Mouse (Mus musculus): Measurements from ENCODE around the gene Pithd1. TPM values are rescaled to one million over a fixed set of nuclear protein-coding genes. Genes with fewer than 3 reads are reported as not detected.

Pithd1 gene
- total RNA-seq (2023): 10 to 100 TPM; 23.1 to 23.6 TPM

GRCm38 (mm10) chr4:135986943-135987710 is at the start of gene Pithd1:
Gene Pithd1, minus strand, starts transcription at chr4:135987264.

GRCm38 (mm10) chr4:136021549-136022047 is 34.5 kb upstream of the Pithd1 start, which contains the start of gene Eloa:
Gene Eloa, minus strand, starts transcription at chr4:136021763.

GRCm38 (mm10) chr4:135972556-135972906 is 14.5 kb downstream of the Pithd1 start, which contains the start of gene Lypla2:
Gene Lypla2, minus strand, starts transcription at chr4:135972626.

GRCm38 (mm10) chr4:135963457-135964193 is 23.4 kb downstream of the Pithd1 start, which contains the start of gene Gale:
Gene Gale, plus strand, starts transcription at chr4:135963727.

GRCm38 (mm10) chr4:135946278-135946658 is 40.8 kb downstream of the Pithd1 start, which contains the start of gene Hmgcl:
Gene Hmgcl, plus strand, starts transcription at chr4:135946448.

Other genes starting within 250 kb of the Pithd1 start
- gene Myom3, start 227.5 kb downstream of the Pithd1 start, total RNA-seq (2023): not detected
- 10 to 100 TPM; 56.8 to 69.4 TPM for gene Srsf10, start 131.5 kb downstream of the Pithd1 start, total RNA-seq (2023)
- gene Pnrc2, start 113.4 kb downstream of the Pithd1 start, total RNA-seq (2023): 10 to 100 TPM; 84.4 to 94.3 TPM
- gene Cnr2, start 91.9 kb downstream of the Pithd1 start, total RNA-seq (2023): 10 to 100 TPM; 32.0 to 36.5 TPM
- gene Fuca1, start 66.5 kb downstream of the Pithd1 start, total RNA-seq (2023): 100 to 1,000 TPM; 129 to 132 TPM
- gene Hmgcl, start 40.8 kb downstream of the Pithd1 start, total RNA-seq (2023): 10 to 100 TPM; 52.8 to 65.4 TPM
- gene Gale, start 23.5 kb downstream of the Pithd1 start, total RNA-seq (2023): 10 to 100 TPM; 15.4 to 16.8 TPM
- 100 to 1,000 TPM; 101 to 106 TPM for gene Lypla2, start 14.6 kb downstream of the Pithd1 start, total RNA-seq (2023)
- gene Eloa, start 34.5 kb upstream of the Pithd1 start, total RNA-seq (2023): 10 to 100 TPM; 65.3 to 70.7 TPM
- 100 to 1,000 TPM; 351 to 354 TPM for gene Rpl11, start 66.2 kb upstream of the Pithd1 start, total RNA-seq (2023)
- 1 to 10 TPM; 3.5 to 7.7 TPM for gene Id3, start 156.2 kb upstream of the Pithd1 start, total RNA-seq (2023)
- 10 to 100 TPM; 90.1 to 92.7 TPM for gene E2f2, start 185.1 kb upstream of the Pithd1 start, total RNA-seq (2023)
- under 1 TPM; 0.09 to 0.22 TPM for gene Asap3, start 219.1 kb upstream of the Pithd1 start, total RNA-seq (2023)